Mouse (Mus musculus) hindbrain, embryonic 12.5 days (tissue): Measurements from ENCODE around the gene Gp9. TPM values are rescaled to one million over a fixed set of nuclear protein-coding genes. Genes with fewer than 3 reads are reported as not detected.

Experiments
- ATAC-seq: fragments of 200-750 bp; cut with Nextera tagmentation; 2 replicates; pipeline ENCODE4 v1.8.0; 2017; ENCODE audit warnings: moderate TSS enrichment; ENCODE audit not compliant: low FRiP score
- H3K27ac ChIP-seq: fragments of 300-500 bp; sonication (generic); 2 replicates; pipeline ENCODE4 v1.5.1; 2016; ENCODE audit warnings: mild to moderate bottlenecking
- H3K27me3 ChIP-seq: fragments of 300-500 bp; sonication (generic); 2 replicates; pipeline ENCODE4 v1.6.1; 2016; ENCODE audit warnings: mild to moderate bottlenecking
- H3K36me3 ChIP-seq: fragments of 300-500 bp; sonication (generic); 2 replicates; pipeline ENCODE4 v1.6.1; 2016; ENCODE audit warnings: mild to moderate bottlenecking
- H3K4me1 ChIP-seq: fragments of 300-500 bp; sonication (generic); 2 replicates; pipeline ENCODE4 v1.6.1; 2016
- H3K4me2 ChIP-seq: fragments of 300-500 bp; sonication (generic); replicated peaks from 2 replicates; pipeline ENCODE4 v1.6.1; 2016; ENCODE audit warnings: mild to moderate bottlenecking
- H3K4me3 ChIP-seq: fragments of 300-500 bp; sonication (generic); 2 replicates; pipeline ENCODE4 v1.5.1; 2016; ENCODE audit warnings: mild to moderate bottlenecking
- H3K9ac ChIP-seq: fragments of 300-500 bp; sonication (generic); 2 replicates; pipeline ENCODE4 v1.6.1; 2016; ENCODE audit warnings: mild to moderate bottlenecking, moderate library complexity
- H3K9me3 ChIP-seq: fragments of 300-500 bp; sonication (generic); replicated peaks from 2 replicates; pipeline ENCODE4 v1.6.1; 2016; ENCODE audit warnings: mild to moderate bottlenecking
- WGBS: fragments of 180-500 bp; shearing (Covaris S2); methylation state at CpG from one replicate; pipeline ENCODE4 v1.1.7; 2016; 5-methylcytosine and 5-hydroxymethylcytosine counted together
- polyA plus RNA-seq: library from polyadenylated mRNA; unstranded; fragments of >200 nt; fragmentation: Nextera tagmentation; extraction: Ambion mirVana; gene quantifications from 2 replicates; pipeline ENCODE4 v1.2.1, GENCODE M21; 2016

Gene Gp9
- polyA plus RNA-seq, 1 experiment from 2014 or later = 2.6 TPM

DNA sequence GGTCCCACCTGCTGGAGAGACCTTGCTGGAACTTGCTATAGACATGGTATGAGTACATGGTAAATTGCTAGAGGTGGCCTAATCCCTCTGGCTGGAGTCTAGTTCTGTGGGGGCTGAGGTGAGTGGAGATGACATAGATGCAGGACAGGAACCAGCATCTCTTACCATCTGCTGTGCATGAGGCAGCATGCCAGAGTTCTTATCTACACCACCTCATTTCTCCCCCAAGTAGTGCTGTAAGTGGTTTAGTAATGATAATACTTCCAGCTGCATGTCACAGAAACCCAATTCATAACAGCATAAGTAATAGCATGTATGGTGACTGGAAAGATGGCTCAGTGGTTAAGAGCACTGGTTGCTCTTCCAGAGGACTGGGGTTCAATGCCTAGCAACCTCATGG is 37.4 kb upstream of the Gp9 start:
- H3K4me2 ChIP-seq = no peak overlapping the region
- H3K4me1 ChIP-seq = peaks cover 15% of the 10 kb centered on the region
- peaks cover 14% of the 10 kb centered on the region for H3K27me3 ChIP-seq
- no peak overlapping the region for H3K4me3 ChIP-seq
- H3K9me3 ChIP-seq = no peaks in the 10 kb centered on the region
- no peak for ATAC-seq
- H3K9ac ChIP-seq = no peak overlapping the region
- no peaks in the 10 kb centered on the region for H3K36me3 ChIP-seq
- no peak overlapping the region for H3K27ac ChIP-seq

GRCm38 (mm10) chr6:87741978-87742377 is 35.9 kb upstream of the Gp9 start:
- Histone ChIP-seq H3K9me3 (no peaks in the 10 kb centered on the region), H3K27ac (no peak overlapping the region), H3K4me1 (peaks cover 15% of the 10 kb centered on the region), H3K36me3 (no peaks in the 10 kb centered on the region), H3K27me3 (0 out of 2 replicates have a peak, but pooled peaks cover 11% of the 10 kb centered on the region), H3K4me2 (no peak overlapping the region), H3K9ac (no peak overlapping the region), H3K4me3 (no peak overlapping the region)
- no peak for ATAC-seq
- WGBS = 93% methylated on average over 8 of the region's 8 CpGs

- no peaks in the 10 kb centered on the region for H3K9me3 ChIP-seq
- H3K4me2 ChIP-seq = no peak overlapping the region
- no peaks in the 10 kb centered on the region for H3K36me3 ChIP-seq
- H3K27ac ChIP-seq = no peak overlapping the region
- WGBS = 73% methylated on average over 5 of the region's 5 CpGs
- H3K4me3 ChIP-seq = no peak overlapping the region
- H3K4me1 ChIP-seq = peaks cover 9% of the 10 kb centered on the region
- ATAC-seq = no peak
- H3K9ac ChIP-seq = no peak overlapping the region
- H3K27me3 ChIP-seq = 0 out of 2 replicates have a peak, but pooled peaks cover 10% of the 10 kb centered on the region
These were observed 35.1 kb upstream of the Gp9 start for GRCm38 (mm10) chr6:87742804-87743203.

- 72% methylated on average over 5 of the region's 5 CpGs for WGBS
These were observed 34.6 kb upstream of the Gp9 start for GRCm38 (mm10) chr6:87743281-87743680.

DNA sequence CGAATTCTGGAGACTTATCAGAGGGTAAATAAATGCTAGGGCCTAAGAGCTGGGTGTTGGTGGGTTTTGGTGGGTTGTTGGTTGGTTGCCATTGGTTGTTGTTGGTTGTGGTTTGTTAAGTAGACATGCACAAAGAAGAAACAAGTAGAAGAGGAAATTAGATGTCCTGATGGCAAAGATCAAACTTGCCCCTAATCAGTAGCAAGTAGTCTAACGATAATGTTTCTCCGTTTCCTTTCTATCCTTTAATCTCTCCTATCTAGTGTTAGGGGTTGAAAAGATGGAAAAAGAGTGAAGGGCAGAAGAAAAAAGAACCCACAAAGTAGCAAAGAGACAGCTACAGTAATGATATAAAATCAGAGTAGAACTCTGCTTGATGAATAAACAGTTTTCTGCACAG is 33.2 kb upstream of the Gp9 start:
- WGBS = 95% methylated on average over 3 of the region's 3 CpGs
- Histone ChIP-seq H3K27me3 (0 out of 2 replicates have a peak, but pooled peaks cover 4% of the 10 kb centered on the region), H3K4me3 (no peak overlapping the region), H3K36me3 (no peaks in the 10 kb centered on the region), H3K4me1 (no peaks in the 10 kb centered on the region), H3K9me3 (no peaks in the 10 kb centered on the region), H3K4me2 (no peak overlapping the region), H3K9ac (no peak overlapping the region), H3K27ac (no peak overlapping the region)
- no peak for ATAC-seq

More at GRCm38 (mm10) chr6:87743281-87743680, 34.6 kb upstream of the Gp9 start:
- H3K4me2 ChIP-seq = no peak overlapping the region
- no peak for ATAC-seq
- H3K27me3 ChIP-seq = 0 out of 2 replicates have a peak, but pooled peaks cover 8% of the 10 kb centered on the region
- no peaks in the 10 kb centered on the region for H3K36me3 ChIP-seq
- peaks cover 4% of the 10 kb centered on the region for H3K4me1 ChIP-seq
- no peaks in the 10 kb centered on the region for H3K9me3 ChIP-seq
- no peak overlapping the region for H3K9ac ChIP-seq
- H3K4me3 ChIP-seq = no peak overlapping the region
- H3K27ac ChIP-seq = no peak overlapping the region

DNA sequence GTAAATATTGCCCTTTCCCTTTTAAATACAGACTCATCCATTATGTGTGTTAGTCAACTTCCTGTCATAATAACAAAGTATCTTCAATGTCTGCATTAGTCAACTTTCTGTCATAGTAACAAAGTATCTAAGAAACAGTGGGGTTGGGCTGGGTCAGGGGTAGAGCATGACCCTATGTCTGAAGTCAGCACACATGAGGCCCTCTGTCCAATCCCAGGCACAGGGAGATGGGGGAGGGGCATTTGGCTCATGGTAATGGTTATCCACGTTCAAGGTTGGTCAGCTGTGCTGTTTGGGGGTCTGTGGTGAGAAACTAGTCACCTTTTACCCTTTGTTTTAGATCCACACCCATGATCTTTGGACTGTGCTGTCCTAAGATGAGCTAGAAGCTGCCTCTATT is 32.6 kb upstream of the Gp9 start:
- H3K4me3 ChIP-seq = no peak overlapping the region
- H3K27me3 ChIP-seq = no peaks in the 10 kb centered on the region
- no peaks in the 10 kb centered on the region for H3K36me3 ChIP-seq
- H3K4me2 ChIP-seq = no peak overlapping the region
- H3K9me3 ChIP-seq = no peaks in the 10 kb centered on the region
- no peak overlapping the region for H3K9ac ChIP-seq
- 46% methylated on average over 1 of the region's 1 CpGs for WGBS
- no peak for ATAC-seq
- H3K27ac ChIP-seq = no peak overlapping the region
- H3K4me1 ChIP-seq = no peaks in the 10 kb centered on the region

DNA sequence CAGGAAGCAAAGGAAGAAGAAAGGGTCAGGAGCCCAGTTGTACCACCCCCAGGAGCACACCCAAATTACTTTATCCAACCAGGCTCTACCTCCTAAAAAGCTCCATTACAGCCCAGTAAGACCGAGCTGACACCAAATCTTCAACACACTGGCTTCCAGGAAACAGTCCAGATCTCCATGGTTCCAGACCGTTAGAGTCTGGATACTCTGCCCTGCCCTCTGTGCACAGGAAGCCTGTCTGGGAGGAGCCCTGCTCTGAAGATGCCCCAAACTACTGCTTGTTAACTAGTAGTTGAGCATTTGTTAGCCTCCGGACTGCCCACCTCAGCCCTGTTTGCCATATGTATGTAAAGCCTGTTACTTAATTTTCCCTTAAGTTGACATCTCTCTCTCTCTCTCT is 31.8 kb upstream of the Gp9 start:
- Histone ChIP-seq H3K4me3 (no peak overlapping the region), H3K27ac (no peak overlapping the region), H3K27me3 (no peaks in the 10 kb centered on the region), H3K4me2 (no peak overlapping the region), H3K36me3 (no peaks in the 10 kb centered on the region), H3K9me3 (no peaks in the 10 kb centered on the region), H3K9ac (no peak overlapping the region), H3K4me1 (no peaks in the 10 kb centered on the region)
- 75% methylated on average over 3 of the region's 3 CpGs for WGBS
- ATAC-seq = no peak

GRCm38 (mm10) chr6:87746849-87747248 is 31.0 kb upstream of the Gp9 start:
- H3K4me3 ChIP-seq = no peak overlapping the region
- H3K4me2 ChIP-seq = no peak overlapping the region
- H3K9me3 ChIP-seq = no peaks in the 10 kb centered on the region
- no peaks in the 10 kb centered on the region for H3K36me3 ChIP-seq
- no peaks in the 10 kb centered on the region for H3K27me3 ChIP-seq
- 78% methylated on average over 2 of the region's 2 CpGs for WGBS
- H3K4me1 ChIP-seq = no peaks in the 10 kb centered on the region
- no peak overlapping the region for H3K27ac ChIP-seq
- H3K9ac ChIP-seq = no peak overlapping the region
- ATAC-seq = no peak

GRCm38 (mm10) chr6:87748078-87748477 is 29.8 kb upstream of the Gp9 start:
- no peak overlapping the region for H3K4me2 ChIP-seq
- H3K4me3 ChIP-seq = no peak overlapping the region
- WGBS = 92% methylated on average over 2 of the region's 2 CpGs
- H3K27me3 ChIP-seq = no peaks in the 10 kb centered on the region
- H3K4me1 ChIP-seq = no peaks in the 10 kb centered on the region
- no peak for ATAC-seq
- H3K36me3 ChIP-seq = no peaks in the 10 kb centered on the region
- H3K9ac ChIP-seq = no peak overlapping the region
- H3K27ac ChIP-seq = no peak overlapping the region
- no peaks in the 10 kb centered on the region for H3K9me3 ChIP-seq

- 88% methylated on average over 6 of the region's 6 CpGs for WGBS
- no peaks in the 10 kb centered on the region for H3K27me3 ChIP-seq
- H3K36me3 ChIP-seq = no peaks in the 10 kb centered on the region
- H3K9ac ChIP-seq = no peak overlapping the region
- no peaks in the 10 kb centered on the region for H3K9me3 ChIP-seq
- no peak for ATAC-seq
- H3K4me2 ChIP-seq = no peak overlapping the region
- H3K27ac ChIP-seq = no peak overlapping the region
- H3K4me3 ChIP-seq = no peak overlapping the region
- H3K4me1 ChIP-seq = no peaks in the 10 kb centered on the region
These were observed 29.3 kb upstream of the Gp9 start for GRCm38 (mm10) chr6:87748531-87748930.

- H3K4me2 ChIP-seq = no peak overlapping the region
- H3K4me3 ChIP-seq = no peak overlapping the region
- no peak overlapping the region for H3K27ac ChIP-seq
- peaks cover 7% of the 10 kb centered on the region for H3K36me3 ChIP-seq
- 89% methylated on average over 8 of the region's 8 CpGs for WGBS
- H3K9me3 ChIP-seq = no peaks in the 10 kb centered on the region
- H3K9ac ChIP-seq = no peak overlapping the region
- H3K4me1 ChIP-seq = no peaks in the 10 kb centered on the region
- no peaks in the 10 kb centered on the region for H3K27me3 ChIP-seq
- ATAC-seq = no peak
These were observed 27.5 kb upstream of the Gp9 start for GRCm38 (mm10) chr6:87750184-87750910.

DNA sequence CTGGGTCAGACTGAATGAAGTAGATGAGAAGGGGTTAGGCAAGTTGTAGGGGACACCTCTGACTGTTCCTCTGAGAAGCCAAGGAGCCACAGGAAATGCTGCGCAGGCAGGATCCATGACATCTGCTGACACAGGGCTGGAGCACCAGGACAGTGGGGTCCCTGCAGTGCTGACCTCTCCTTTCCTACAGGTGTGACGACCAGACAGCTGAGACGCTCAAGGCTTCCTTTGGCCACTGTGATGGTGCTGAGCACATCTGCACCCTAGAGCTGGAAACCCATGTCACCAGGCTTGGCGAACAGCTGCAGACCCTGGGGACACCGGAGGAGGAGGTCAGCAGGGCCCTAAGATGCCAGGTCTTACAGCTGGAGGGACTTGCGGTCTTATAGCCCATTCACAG is 26.3 kb upstream of the Gp9 start:
- no peak overlapping the region for H3K9ac ChIP-seq
- no peak for ATAC-seq
- no peak overlapping the region for H3K4me2 ChIP-seq

DNA sequence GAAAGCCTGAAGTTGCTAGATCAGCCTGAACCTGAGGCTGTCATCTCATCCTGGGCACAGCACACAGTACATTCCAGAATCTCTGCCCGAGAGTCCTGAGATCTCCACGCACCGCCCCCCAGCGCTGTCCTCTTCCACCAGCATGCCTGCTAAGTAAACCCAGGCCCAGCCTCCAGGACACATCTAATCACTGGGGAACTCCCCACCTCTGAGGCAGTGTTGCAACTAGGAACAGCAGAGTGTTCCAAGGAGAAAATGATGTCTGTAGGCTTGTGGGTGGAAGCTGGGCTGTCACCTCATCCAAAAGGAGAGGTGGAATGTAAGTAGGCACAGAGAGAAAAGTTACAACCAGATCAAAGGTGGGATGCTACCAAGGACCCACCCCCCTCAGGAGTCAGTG is 22.7 kb upstream of the Gp9 start:
- ATAC-seq = no peak
- Histone ChIP-seq H3K9ac (no peak overlapping the region), H3K27ac (no peak overlapping the region), H3K9me3 (0 out of 2 replicates have a peak, but pooled peaks cover 2% of the 10 kb centered on the region), H3K4me1 (no peaks in the 10 kb centered on the region), H3K4me3 (no peak overlapping the region), H3K27me3 (no peaks in the 10 kb centered on the region), H3K4me2 (no peak overlapping the region), H3K36me3 (peaks cover 7% of the 10 kb centered on the region)
- 88% methylated on average over 4 of the region's 4 CpGs for WGBS

More for the DNA sequence above, 26.3 kb upstream of the Gp9 start:
- Histone ChIP-seq H3K27ac (no peak overlapping the region), H3K9me3 (no peaks in the 10 kb centered on the region), H3K4me1 (no peaks in the 10 kb centered on the region), H3K4me3 (no peak overlapping the region), H3K27me3 (no peaks in the 10 kb centered on the region), H3K36me3 (peaks cover 7% of the 10 kb centered on the region)
- 89% methylated on average over 6 of the region's 6 CpGs for WGBS
